Mouse (Mus musculus): ENCODE measurements at regions not wholly inside any gene's neighbourhood (a gene's known extent, or its start where the extent isn't known, plus 50 kb on each side); places are given as distances from the start of the nearest gene placed in this dataset.

GRCm38 (mm10) chr5:85772660-85773059 is 292.7 kb downstream of the Cenpc1 start:
- TF ChIP-seq CTCF (conservative IDR thresholded peaks at IDR 0.05; ENCODE audit: low read length) (no peak), NANOG (IDR thresholded peaks at IDR 0.05; ENCODE audit: borderline replicate concordance, low read length) (no peak)
